Mouse (Mus musculus): ENCODE data around the gene Chit1. TPM values are rescaled to one million over a fixed set of nuclear protein-coding genes. Genes with fewer than 3 reads are reported as not detected.
A peak's percentile ranks its signal among the peaks of the same experiment; 100 is the strongest.

Gene Chit1
- polyA plus RNA-seq, 1 experiment from 2014 or later = not detected

GRCm38 (mm10) chr1:134084128-134084527, 26.9 kb upstream of the Chit1 start:
- Histone ChIP-seq H3K9ac (ENCODE audit: low read length) (no peak overlapping the region), H3K9me3 (ENCODE audit: control insufficient read depth, low read length) (no peaks in the 10 kb centered on the region), H3K4me1 (ENCODE audit: control insufficient read depth, insufficient read depth, low read length) (peaks cover 25% of the 10 kb centered on the region), H3K36me3 (ENCODE audit: control insufficient read depth, insufficient read depth, low read length) (no peaks in the 10 kb centered on the region), H3K4me3 (ENCODE audit: low read depth, low read length) (no peak overlapping the region), H3K27ac (ENCODE audit: low read depth, low read length) (no peak overlapping the region), H3K27me3 (ENCODE audit: control insufficient read depth, insufficient read depth, low read length) (no peaks in the 10 kb centered on the region), H3K4me2 (no peak overlapping the region)
- DNase-seq (ENCODE audit: low spot score, missing footprints) (no peak), ATAC-seq (ENCODE audit: low FRiP score) (no peak)
- WGBS = 91% methylated on average over 3 of the region's 3 CpGs

- DNase-seq (ENCODE audit: low spot score, missing footprints) = no peak
- H3K9me3 ChIP-seq (ENCODE audit: control insufficient read depth, low read length) = no peaks in the 10 kb centered on the region
- H3K9ac ChIP-seq (ENCODE audit: low read length) = peak overlapping the region; percentile 39
- no peaks in the 10 kb centered on the region for H3K27me3 ChIP-seq (ENCODE audit: control insufficient read depth, insufficient read depth, low read length)
- WGBS = 10% methylated on average over 3 of the region's 3 CpGs
- peak; percentile 63; the same call in 1 of the 2 replicates for ATAC-seq (ENCODE audit: low FRiP score)
- peak overlapping the region; percentile 12; the same call in 1 of the 2 replicates for H3K27ac ChIP-seq (ENCODE audit: low read depth, low read length)
- no peak overlapping the region for H3K4me2 ChIP-seq
- H3K4me1 ChIP-seq (ENCODE audit: control insufficient read depth, insufficient read depth, low read length) = peaks cover 17% of the 10 kb centered on the region
- H3K36me3 ChIP-seq (ENCODE audit: control insufficient read depth, insufficient read depth, low read length) = no peaks in the 10 kb centered on the region
- no peak overlapping the region for H3K4me3 ChIP-seq (ENCODE audit: low read depth, low read length)
These were observed 25.0 kb upstream of the Chit1 start for GRCm38 (mm10) chr1:134086017-134086416.

- Histone ChIP-seq H3K27ac (ENCODE audit: low read depth, low read length) (0 out of 2 replicates have a peak overlapping the region, but pooled peaks have one; percentile 12), H3K36me3 (ENCODE audit: control insufficient read depth, insufficient read depth, low read length) (no peaks in the 10 kb centered on the region), H3K27me3 (ENCODE audit: control insufficient read depth, insufficient read depth, low read length) (no peaks in the 10 kb centered on the region), H3K9ac (ENCODE audit: low read length) (peak overlapping the region; percentile 39; the same call in 1 of the 2 replicates), H3K9me3 (ENCODE audit: control insufficient read depth, low read length) (no peaks in the 10 kb centered on the region), H3K4me2 (peak overlapping the region; percentile 2; the same call in 1 of the 2 replicates), H3K4me3 (ENCODE audit: low read depth, low read length) (no peak overlapping the region), H3K4me1 (ENCODE audit: control insufficient read depth, insufficient read depth, low read length) (peaks cover 17% of the 10 kb centered on the region)
- ATAC-seq (ENCODE audit: low FRiP score) (0 out of 2 replicates have a peak, but pooled peaks have one; percentile 30), DNase-seq (ENCODE audit: low spot score, missing footprints) (no peak)
- WGBS = 50% methylated on average over 16 of the region's 16 CpGs
These were observed 24.1 kb upstream of the Chit1 start for GRCm38 (mm10) chr1:134086811-134087398.

- peaks cover 29% of the 10 kb centered on the region for H3K4me1 ChIP-seq (ENCODE audit: control insufficient read depth, insufficient read depth, low read length)
- ATAC-seq (ENCODE audit: low FRiP score) = no peak
- 91% methylated on average over 7 of the region's 7 CpGs for WGBS
These were observed 22.0 kb upstream of the Chit1 start for GRCm38 (mm10) chr1:134089074-134089473.

GRCm38 (mm10) chr1:134091851-134092250, 19.2 kb upstream of the Chit1 start:
- no peaks in the 10 kb centered on the region for H3K27me3 ChIP-seq (ENCODE audit: control insufficient read depth, insufficient read depth, low read length)
- no peak for DNase-seq (ENCODE audit: low spot score, missing footprints)
- no peaks in the 10 kb centered on the region for H3K36me3 ChIP-seq (ENCODE audit: control insufficient read depth, insufficient read depth, low read length)
- no peak for ATAC-seq (ENCODE audit: low FRiP score)
- no peak overlapping the region for H3K9ac ChIP-seq (ENCODE audit: low read length)
- H3K4me2 ChIP-seq = no peak overlapping the region
- H3K4me3 ChIP-seq (ENCODE audit: low read depth, low read length) = no peak overlapping the region
- no peaks in the 10 kb centered on the region for H3K9me3 ChIP-seq (ENCODE audit: control insufficient read depth, low read length)
- 84% methylated on average over 3 of the region's 3 CpGs for WGBS
- H3K4me1 ChIP-seq (ENCODE audit: control insufficient read depth, insufficient read depth, low read length) = peaks cover 20% of the 10 kb centered on the region
- H3K27ac ChIP-seq (ENCODE audit: low read depth, low read length) = no peak overlapping the region

More at GRCm38 (mm10) chr1:134089074-134089473, 22.0 kb upstream of the Chit1 start:
- no peak overlapping the region for H3K27ac ChIP-seq (ENCODE audit: low read depth, low read length)
- DNase-seq (ENCODE audit: low spot score, missing footprints) = no peak
- no peak overlapping the region for H3K4me3 ChIP-seq (ENCODE audit: low read depth, low read length)
- no peaks in the 10 kb centered on the region for H3K9me3 ChIP-seq (ENCODE audit: control insufficient read depth, low read length)
- no peak overlapping the region for H3K4me2 ChIP-seq
- H3K36me3 ChIP-seq (ENCODE audit: control insufficient read depth, insufficient read depth, low read length) = no peaks in the 10 kb centered on the region
- no peak overlapping the region for H3K9ac ChIP-seq (ENCODE audit: low read length)
- no peaks in the 10 kb centered on the region for H3K27me3 ChIP-seq (ENCODE audit: control insufficient read depth, insufficient read depth, low read length)

- H3K4me1 ChIP-seq (ENCODE audit: control insufficient read depth, insufficient read depth, low read length) = peaks cover 16% of the 10 kb centered on the region
- no peaks in the 10 kb centered on the region for H3K27me3 ChIP-seq (ENCODE audit: control insufficient read depth, insufficient read depth, low read length)
- 35% methylated on average over 6 of the region's 6 CpGs for WGBS
- peak overlapping the region; percentile 38 for H3K4me3 ChIP-seq (ENCODE audit: low read depth, low read length)
- H3K9me3 ChIP-seq (ENCODE audit: control insufficient read depth, low read length) = no peaks in the 10 kb centered on the region
- peak overlapping the region; percentile 79 for H3K4me2 ChIP-seq
- peak overlapping the region; percentile 69 for H3K27ac ChIP-seq (ENCODE audit: low read depth, low read length)
- H3K36me3 ChIP-seq (ENCODE audit: control insufficient read depth, insufficient read depth, low read length) = no peaks in the 10 kb centered on the region
- H3K9ac ChIP-seq (ENCODE audit: low read length) = peak overlapping the region; percentile 73
- DNase-seq (ENCODE audit: low spot score, missing footprints) (no peak), ATAC-seq (ENCODE audit: low FRiP score) (peak; percentile 3; the same call in 1 of the 2 replicates)
These were observed 18.7 kb upstream of the Chit1 start for GRCm38 (mm10) chr1:134092368-134092767.

GRCm38 (mm10) chr1:134092852-134093770, 17.9 kb upstream of the Chit1 start:
- Histone ChIP-seq H3K36me3 (ENCODE audit: control insufficient read depth, insufficient read depth, low read length) (no peaks in the 10 kb centered on the region), H3K4me2 (peak overlapping the region; percentile 79), H3K4me3 (ENCODE audit: low read depth, low read length) (peak overlapping the region; percentile 38), H3K27me3 (ENCODE audit: control insufficient read depth, insufficient read depth, low read length) (no peaks in the 10 kb centered on the region), H3K9me3 (ENCODE audit: control insufficient read depth, low read length) (no peaks in the 10 kb centered on the region), H3K9ac (ENCODE audit: low read length) (peak overlapping the region; percentile 73), H3K27ac (ENCODE audit: low read depth, low read length) (peak overlapping the region; percentile 69), H3K4me1 (ENCODE audit: control insufficient read depth, insufficient read depth, low read length) (peaks cover 16% of the 10 kb centered on the region)
- WGBS = 2% methylated on average over 43 of the region's 43 CpGs
- ATAC-seq (ENCODE audit: low FRiP score) (peak; percentile 89), DNase-seq (ENCODE audit: low spot score, missing footprints) (peak; percentile 97)

- no peak for DNase-seq (ENCODE audit: low spot score, missing footprints)
- ATAC-seq (ENCODE audit: low FRiP score) = no peak
- Histone ChIP-seq H3K27ac (ENCODE audit: low read depth, low read length) (no peak overlapping the region; the same call in 1 of the 2 replicates), H3K27me3 (ENCODE audit: control insufficient read depth, insufficient read depth, low read length) (no peaks in the 10 kb centered on the region), H3K4me1 (ENCODE audit: control insufficient read depth, insufficient read depth, low read length) (peaks cover 22% of the 10 kb centered on the region), H3K36me3 (ENCODE audit: control insufficient read depth, insufficient read depth, low read length) (no peaks in the 10 kb centered on the region), H3K4me2 (peak overlapping the region; percentile 79), H3K9me3 (ENCODE audit: control insufficient read depth, low read length) (no peaks in the 10 kb centered on the region), H3K4me3 (ENCODE audit: low read depth, low read length) (no peak overlapping the region), H3K9ac (ENCODE audit: low read length) (no peak overlapping the region)
- 72% methylated on average over 13 of the region's 13 CpGs for WGBS
These were observed 17.1 kb upstream of the Chit1 start for GRCm38 (mm10) chr1:134093771-134094526.
